15 mouse cellular contexts compared by ENCODE assay signal in genomic region chr3:139985830-139986481, GRCm38 (mm10).
"Had no signal": no experiment of that assay in that cellular context is flagged by ENCODE, and none has a peak within 500 bp of the region (broad histone marks: within the 10 kb centered on the region; RNA-seq: fewer than 3 reads in every experiment).

No protein-coding gene starts in this region.

- DNase-seq: kidney, adult 9 months; kidney, postnatal 4 days; left cerebral cortex, postnatal 4 days; liver, embryonic 13.5 days; lung, adult 2 months; lung, postnatal 36 days; thymus, adult 18-20 months; thymus, postnatal 36 days had no signal

- H3K9me3 ChIP-seq: liver, embryonic 13.5 days; megakaryocyte, embryonic 14.5 days; midbrain, embryonic 10.5 days; midbrain, embryonic 13.5 days; neural tube, embryonic 13.5 days had no signal

- ATAC-seq: intestine, postnatal 0 days; midbrain, embryonic 13.5 days; midbrain, embryonic 16.5 days had no signal

- H3K27me3 ChIP-seq: liver, embryonic 13.5 days; megakaryocyte, embryonic 14.5 days; midbrain, embryonic 13.5 days; neural tube, embryonic 13.5 days had no signal

- H3K36me3 ChIP-seq: liver, embryonic 13.5 days; midbrain, embryonic 10.5 days; midbrain, embryonic 13.5 days; neural tube, embryonic 13.5 days had no signal

- H3K9ac ChIP-seq: liver, embryonic 13.5 days; midbrain, embryonic 13.5 days; neural tube, embryonic 13.5 days had no signal

- H3K4me3 ChIP-seq: liver, embryonic 13.5 days; megakaryocyte, embryonic 14.5 days; midbrain, embryonic 10.5 days; midbrain, embryonic 13.5 days; myocyte; neural tube, embryonic 13.5 days had no signal

- H3K4me1 ChIP-seq: liver, embryonic 13.5 days; megakaryocyte, embryonic 14.5 days; midbrain, embryonic 10.5 days; midbrain, embryonic 13.5 days; neural tube, embryonic 13.5 days had no signal

- H3K4me2 ChIP-seq: liver, embryonic 13.5 days; midbrain, embryonic 13.5 days; neural tube, embryonic 13.5 days had no signal

- H3K27ac ChIP-seq: liver, embryonic 13.5 days; midbrain, embryonic 10.5 days; midbrain, embryonic 13.5 days; neural tube, embryonic 13.5 days had no signal
